Mouse (Mus musculus) hindbrain, postnatal 0 days (tissue): ENCODE measurements around the gene Lrrc8a. TPM values are rescaled to one million over a fixed set of nuclear protein-coding genes. Genes with fewer than 3 reads are reported as not detected.

ENCODE experiments used
- ATAC-seq: fragments of 200-750 bp; cut with Nextera tagmentation; 2 replicates; pipeline ENCODE4 v1.8.0; 2017; ENCODE audit warnings: mild to moderate bottlenecking, moderate TSS enrichment, moderate library complexity
- DNase-seq: peaks from one replicate; pipeline ENCODE4 v3.0.0-alpha.2; 2015; ENCODE audit warnings: low spot score
- H3K27ac ChIP-seq: fragments of 300-500 bp; sonication (generic); 2 replicates; pipeline ENCODE4 v1.5.1; 2014; ENCODE audit warnings: mild to moderate bottlenecking
- H3K27me3 ChIP-seq: fragments of 300-500 bp; sonication (generic); 2 replicates; pipeline ENCODE4 v1.6.1; 2014; ENCODE audit warnings: low read length, mixed read lengths; ENCODE audit not compliant: insufficient read depth
- H3K36me3 ChIP-seq: fragments of 300-500 bp; sonication (generic); 2 replicates; pipeline ENCODE4 v1.6.1; 2014; ENCODE audit warnings: low read length, mixed read lengths; ENCODE audit not compliant: insufficient read depth
- H3K4me1 ChIP-seq: fragments of 300-500 bp; sonication (generic); 2 replicates; pipeline ENCODE4 v1.6.1; 2014; ENCODE audit warnings: antibody characterized with exemption, low read length, mixed read lengths; ENCODE audit not compliant: insufficient read depth
- H3K4me2 ChIP-seq: fragments of 300-500 bp; sonication (generic); 2 replicates; pipeline ENCODE4 v1.6.1; 2014; ENCODE audit warnings: low read depth, mild to moderate bottlenecking, low read length, moderate library complexity, mixed read lengths
- H3K4me3 ChIP-seq: fragments of 300-500 bp; sonication (generic); 2 replicates; pipeline ENCODE4 v1.5.1; 2014; ENCODE audit warnings: low read length
- H3K9ac ChIP-seq: fragments of 300-500 bp; sonication (generic); replicated peaks from 2 replicates; pipeline ENCODE4 v1.6.1; 2014; ENCODE audit warnings: mild to moderate bottlenecking, low read length, moderate library complexity, mixed read lengths
- H3K9me3 ChIP-seq: fragments of 300-500 bp; sonication (generic); 2 replicates; pipeline ENCODE4 v1.6.1; 2016; ENCODE audit warnings: low read length, mixed read lengths
- CTCF ChIP-seq: IDR thresholded peaks from 2 replicates; pipeline ENCODE4 v1.5.1; 2016; ENCODE audit warnings: antibody characterized with exemption, control low read depth, low read depth
- WGBS: fragments of 180-500 bp; shearing (Covaris S2); extraction: QIAGEN DNeasy Blood & Tissue Kit; methylation state at CpG from one replicate; pipeline ENCODE4 v1.1.7; 2014; 5-methylcytosine and 5-hydroxymethylcytosine counted together
- polyA plus RNA-seq: library from polyadenylated mRNA; unstranded; fragments of >200 nt; fragmentation: Nextera tagmentation; extraction: Ambion mirVana; gene quantifications from 2 replicates; pipeline ENCODE4 v1.2.1, GENCODE M21; 2015
- total RNA-seq: library from RNA; depleted of rRNA; stranded (reverse); fragments of >200 nt; gene quantifications from 2 replicates; pipeline ENCODE4 v1.2.3, GENCODE M21; 2014; rRNA removed

Lrrc8a gene
- total RNA-seq (66.2 and 68.4 TPM in 2 replicates), polyA plus RNA-seq (59.7 and 61.9 TPM in 2 replicates)

GRCm38 (mm10) chr2:30237199-30237880, at the start of gene Lrrc8a:
Gene Lrrc8a, plus strand, starts transcription at chr2:30237715.
- Histone ChIP-seq H3K36me3 (peaks cover 13% of the 10 kb centered on the region), H3K9me3 (no peaks in the 10 kb centered on the region), H3K4me1 (peaks cover 13% of the 10 kb centered on the region), H3K9ac (peak within 1 kb of the TSS; percentile 95), H3K27ac (peak within 1 kb of the TSS; percentile 93), H3K27me3 (no peaks in the 10 kb centered on the region), H3K4me2 (peak within 1 kb of the TSS; percentile 76), H3K4me3 (peak within 1 kb of the TSS; percentile 91)
- DNase-seq (peak; percentile 99), ATAC-seq (peak; percentile 97)
- WGBS: 0% methylated on average over 61 of the region's 67 CpGs
- TF ChIP-seq CTCF: peak; percentile 49

DNA sequence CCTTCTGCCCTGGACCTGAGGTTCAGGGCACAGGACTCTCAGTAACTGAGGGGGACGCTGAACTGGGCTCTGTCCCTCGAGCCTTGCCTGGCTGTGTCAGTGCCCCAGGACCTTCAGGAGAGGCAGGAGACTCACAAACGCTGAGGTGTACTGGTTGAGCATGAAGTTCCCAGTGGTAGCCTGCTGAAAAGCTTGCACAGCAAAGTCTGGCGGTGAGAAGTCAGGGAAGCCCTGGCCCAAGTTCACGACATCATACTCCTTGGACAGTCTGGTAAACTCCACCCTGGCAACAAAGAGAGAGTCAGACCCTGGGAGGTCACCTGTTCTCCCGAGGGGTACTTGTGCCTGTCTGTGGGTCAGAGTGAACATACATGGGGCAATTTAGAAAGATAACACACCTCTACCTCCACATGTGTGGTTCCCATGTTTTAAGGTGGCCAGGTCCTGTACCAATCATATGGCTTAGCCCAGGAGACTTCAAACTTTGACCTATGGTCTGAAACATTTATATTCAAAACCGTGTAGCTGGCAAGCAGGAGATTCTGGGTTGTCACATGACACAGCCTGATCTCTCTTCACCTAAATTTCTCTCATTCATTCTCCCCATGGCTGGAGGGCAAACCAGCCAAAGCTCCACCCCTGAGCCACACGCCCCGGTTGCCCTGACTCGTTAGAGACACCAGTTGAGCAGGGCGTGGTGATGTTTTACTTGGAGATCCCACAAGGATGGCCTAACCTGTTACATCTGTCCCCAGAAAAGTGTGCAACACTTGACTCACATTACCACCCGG, 45.5 kb upstream of the Lrrc8a start:
- Histone ChIP-seq H3K4me3 (no peak overlapping the region), H3K36me3 (no peaks in the 10 kb centered on the region; the same call in 1 of the 2 replicates), H3K4me1 (no peaks in the 10 kb centered on the region), H3K27ac (no peak overlapping the region), H3K4me2 (no peak overlapping the region), H3K27me3 (no peaks in the 10 kb centered on the region), H3K9ac (no peak overlapping the region), H3K9me3 (no peaks in the 10 kb centered on the region)
- DNase-seq (no peak), ATAC-seq (no peak)
- TF ChIP-seq CTCF: no peak
- WGBS: 88% methylated on average over 12 of the region's 12 CpGs

DNA sequence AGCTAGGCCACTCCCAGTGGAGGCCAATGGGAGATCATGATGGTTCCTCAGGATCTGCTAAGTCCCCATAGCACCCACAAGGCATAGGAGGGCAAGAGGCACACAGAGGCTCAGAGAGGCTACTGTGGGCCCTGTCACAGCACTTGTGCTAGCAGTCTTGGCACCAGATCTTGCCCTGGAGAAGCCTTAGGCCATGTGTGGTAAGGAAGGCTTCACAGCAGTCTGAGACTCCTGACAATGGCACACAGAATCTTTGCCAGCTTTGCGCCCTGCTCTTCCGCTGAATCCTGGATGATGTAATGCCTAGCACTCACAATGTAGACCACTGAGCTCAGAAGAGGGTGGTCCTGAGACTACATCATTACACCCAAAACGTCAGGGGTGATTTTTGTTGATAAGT, 42.9 kb upstream of the Lrrc8a start:
- H3K4me2 ChIP-seq: no peak overlapping the region
- no peak overlapping the region for H3K4me3 ChIP-seq
- ATAC-seq (no peak), DNase-seq (no peak)
- H3K4me1 ChIP-seq: no peaks in the 10 kb centered on the region
- no peaks in the 10 kb centered on the region for H3K36me3 ChIP-seq
- TF ChIP-seq CTCF: no peak
- H3K27ac ChIP-seq: 0 out of 2 replicates have a peak overlapping the region, but pooled peaks have one; percentile 36
- no peaks in the 10 kb centered on the region for H3K9me3 ChIP-seq
- 69% methylated on average over 3 of the region's 3 CpGs for WGBS
- no peak overlapping the region for H3K9ac ChIP-seq
- no peaks in the 10 kb centered on the region for H3K27me3 ChIP-seq

GRCm38 (mm10) chr2:30198021-30198420, 39.5 kb upstream of the Lrrc8a start:
- no peak overlapping the region for H3K9ac ChIP-seq
- WGBS: 64% methylated on average over 4 of the region's 4 CpGs

DNA sequence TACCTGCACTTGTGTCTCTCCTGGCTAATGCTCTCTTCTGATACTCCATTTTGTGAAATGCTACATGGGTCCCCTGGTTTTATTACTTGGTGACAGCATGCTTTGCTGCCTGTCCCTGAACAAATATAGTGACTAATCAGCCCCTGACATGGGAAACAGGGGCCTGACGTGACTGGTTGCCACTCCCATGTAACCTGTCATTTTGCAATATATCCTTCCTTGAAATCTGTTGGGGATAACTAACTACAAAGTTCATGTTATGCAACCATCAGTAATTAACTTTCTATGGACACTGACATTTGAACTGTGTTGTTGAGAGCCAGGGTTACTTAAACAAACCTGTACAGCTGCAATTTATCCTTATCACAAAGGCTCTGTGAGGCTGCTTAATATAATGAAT, 37.5 kb upstream of the Lrrc8a start:
- H3K4me3 ChIP-seq: no peak overlapping the region
- no peak for ATAC-seq
- H3K4me2 ChIP-seq: no peak overlapping the region
- H3K36me3 ChIP-seq: no peaks in the 10 kb centered on the region
- H3K4me1 ChIP-seq: no peaks in the 10 kb centered on the region; the same call in 1 of the 2 replicates
- no peaks in the 10 kb centered on the region for H3K9me3 ChIP-seq
- H3K27me3 ChIP-seq: no peaks in the 10 kb centered on the region
- 74% methylated on average over 1 of the region's 1 CpGs for WGBS
- H3K9ac ChIP-seq: no peak overlapping the region
- H3K27ac ChIP-seq: no peak overlapping the region
- no peak for DNase-seq
- no peak for TF ChIP-seq CTCF

More at GRCm38 (mm10) chr2:30198021-30198420, 39.5 kb upstream of the Lrrc8a start:
- DNase-seq: no peak
- Histone ChIP-seq H3K27me3 (no peaks in the 10 kb centered on the region), H3K4me1 (no peaks in the 10 kb centered on the region), H3K4me3 (no peak overlapping the region), H3K36me3 (no peaks in the 10 kb centered on the region), H3K27ac (no peak overlapping the region), H3K4me2 (no peak overlapping the region), H3K9me3 (no peaks in the 10 kb centered on the region)
- no peak for TF ChIP-seq CTCF
- no peak for ATAC-seq

DNA sequence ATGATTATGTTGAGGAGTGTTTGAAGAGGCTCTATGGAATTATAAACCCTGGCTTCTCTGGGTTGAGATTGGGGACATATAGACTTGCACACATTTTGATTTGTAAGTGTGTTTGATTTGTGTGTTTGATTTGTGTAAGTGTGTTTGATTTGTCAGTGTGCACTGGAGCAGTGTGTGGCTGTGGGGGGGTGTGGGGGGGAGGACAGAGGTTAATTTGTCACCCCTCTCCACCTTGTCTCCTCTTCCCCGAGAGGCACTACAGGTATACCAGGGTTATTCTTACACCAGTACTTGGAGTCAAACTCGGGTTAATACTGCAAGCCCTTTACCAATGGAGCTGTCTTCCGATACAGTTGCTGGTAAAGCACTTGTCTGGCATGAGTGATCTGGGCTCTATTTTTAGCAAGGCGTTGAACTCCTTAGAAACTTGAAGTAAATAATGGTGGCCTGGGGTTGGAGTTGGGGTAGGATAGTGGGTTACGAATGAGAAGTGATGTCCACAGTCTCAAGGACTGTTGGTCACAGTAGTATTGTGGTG, 37.1 kb upstream of the Lrrc8a start:
- WGBS: 91% methylated on average over 5 of the region's 5 CpGs
- TF ChIP-seq CTCF: no peak
- Histone ChIP-seq H3K27me3 (no peaks in the 10 kb centered on the region), H3K4me1 (no peaks in the 10 kb centered on the region; the same call in 1 of the 2 replicates), H3K27ac (no peak overlapping the region), H3K36me3 (no peaks in the 10 kb centered on the region), H3K9ac (no peak overlapping the region), H3K4me3 (no peak overlapping the region), H3K4me2 (no peak overlapping the region), H3K9me3 (no peaks in the 10 kb centered on the region)
- ATAC-seq (no peak), DNase-seq (no peak)
